Mouse (Mus musculus): ENCODE measurements around the gene Dhrs7b.

GRCm38 (mm10) chr11:60784179-60784922 lies 46.1 kb upstream of the Dhrs7b start:
- no peak for TF ChIP-seq CTCF (IDR thresholded peaks at IDR 0.05; ENCODE audit: insufficient read depth, low read depth, low read length)
- no peak for TF ChIP-seq POLR2A (IDR thresholded peaks at IDR 0.05; ENCODE audit: insufficient read depth, low read depth, low read length)
